Mouse (Mus musculus): ENCODE measurements around the gene Kalrn.

DNA sequence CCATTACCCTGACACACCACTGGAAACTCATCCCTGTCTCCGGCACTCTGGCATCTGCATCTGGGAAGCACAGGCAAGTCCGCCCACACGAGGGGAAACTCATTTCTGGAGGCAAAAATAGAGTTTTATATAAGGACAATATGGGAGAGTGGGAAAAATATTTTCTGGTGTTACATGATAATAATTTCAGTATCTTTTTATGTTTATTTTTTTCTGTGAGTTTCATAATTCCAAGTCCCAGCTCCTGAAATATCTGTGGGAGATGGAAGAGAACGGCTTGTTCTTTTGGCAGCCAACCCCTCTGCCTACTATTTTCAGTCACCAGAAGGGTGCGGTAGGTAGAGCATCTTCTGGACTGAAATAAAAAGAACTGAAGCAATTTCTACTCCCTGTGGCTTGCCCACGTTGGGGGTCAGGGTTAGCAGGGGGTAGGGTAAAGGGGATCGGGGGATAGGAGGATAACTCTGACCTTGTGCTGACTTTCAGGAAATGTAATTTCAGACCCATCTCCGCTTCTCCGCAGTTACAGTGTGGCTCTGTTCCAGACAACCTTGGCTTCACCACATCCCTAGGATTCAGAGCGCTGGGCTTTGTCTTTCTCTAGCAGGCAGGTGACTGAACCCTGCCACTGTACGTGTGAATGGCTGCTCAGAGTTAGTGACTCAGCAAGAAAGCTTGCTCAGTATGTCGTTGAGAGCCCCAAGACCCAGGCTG lies 336.3 kb downstream of the Kalrn start:
- TF ChIP-seq GATA1 (IDR thresholded peaks at IDR 0.05; ENCODE audit: borderline replicate concordance, low read length) (no peak), FLI1 (IDR thresholded peaks at IDR 0.05; ENCODE audit: low read length) (no peak)

Measured in megakaryocyte, embryonic 14.5 days (primary cell).